Mouse (Mus musculus) midbrain, embryonic 11.5 days (tissue): Measurements from ENCODE around the gene 4921536K21Rik. TPM values are rescaled to one million over a fixed set of nuclear protein-coding genes. Genes with fewer than 3 reads are reported as not detected.

Experiments
- polyA plus RNA-seq: library from polyadenylated mRNA; unstranded; fragments of >200 nt; fragmentation: Nextera tagmentation; extraction: Ambion mirVana; gene quantifications from 2 replicates; pipeline ENCODE4 v1.2.1, GENCODE M21; 2014

The 4921536K21Rik gene
- polyA plus RNA-seq, 1 experiment from 2014 or later, result 0.64 TPM

Other genes starting within 250 kb of the 4921536K21Rik start
- 27.3 and 28.1 TPM in 2 replicates for gene Morc2a, start 245.9 kb downstream of the 4921536K21Rik start, polyA plus RNA-seq
- gene Osbp2, start 31.2 kb downstream of the 4921536K21Rik start, polyA plus RNA-seq, result 1.5 and 1.6 TPM in 2 replicates
- 20.1 and 21.4 TPM in 2 replicates for gene Dusp18, start 142 bp upstream of the 4921536K21Rik start, polyA plus RNA-seq
- 3.2 and 3.5 TPM in 2 replicates for gene Slc35e4, start 19.6 kb upstream of the 4921536K21Rik start, polyA plus RNA-seq
- gene Tcn2, start 37.1 kb upstream of the 4921536K21Rik start, polyA plus RNA-seq, result 28.4 and 30.9 TPM in 2 replicates
- 73.0 and 80.6 TPM in 2 replicates for gene Pes1, start 68.9 kb upstream of the 4921536K21Rik start, polyA plus RNA-seq
- 0.14 TPM in 1 of 2 replicates, not detected in the other for gene 4930556J24Rik, start 81.7 kb upstream of the 4921536K21Rik start, polyA plus RNA-seq
- gene Gal3st1, start 88.5 kb upstream of the 4921536K21Rik start, polyA plus RNA-seq, result not detected in 2 replicates
- gene Sec14l4, start 136.4 kb upstream of the 4921536K21Rik start, polyA plus RNA-seq, result not detected in 2 replicates
- gene Sec14l3, start 169.7 kb upstream of the 4921536K21Rik start, polyA plus RNA-seq, result not detected in 2 replicates
- 5.7 TPM in 2 replicates for gene Mtfp1, start 200.3 kb upstream of the 4921536K21Rik start, polyA plus RNA-seq
- gene Sec14l2, start 228.3 kb upstream of the 4921536K21Rik start, polyA plus RNA-seq, result 1.9 TPM in 2 replicates
- 23.5 and 26.7 TPM in 2 replicates for gene Rnf215, start 240.1 kb upstream of the 4921536K21Rik start, polyA plus RNA-seq